Mouse (Mus musculus) limb, embryonic 14.5 days (tissue): ENCODE results near the gene Pi16. TPM values are rescaled to one million over a fixed set of nuclear protein-coding genes. Genes with fewer than 3 reads are reported as not detected.

Source experiments
- ATAC-seq: fragments of 200-750 bp; cut with Nextera tagmentation; 2 replicates; pipeline ENCODE4 v1.8.0; 2017; ENCODE audit warnings: low read depth, moderate number of reproducible peaks, moderate TSS enrichment; ENCODE audit not compliant: low FRiP score
- DNase-seq: peaks from one replicate; pipeline ENCODE4 v3.0.0-alpha.2; 2015; ENCODE audit warnings: low spot score
- H3K27ac ChIP-seq: fragments of 300-500 bp; sonication (generic); replicated peaks from 2 replicates; pipeline ENCODE4 v1.5.1; 2014; ENCODE audit warnings: low read depth, mild to moderate bottlenecking, low read length, moderate library complexity, mixed read lengths
- H3K27me3 ChIP-seq: fragments of 300-500 bp; sonication (generic); 2 replicates; pipeline ENCODE4 v1.6.1; 2014; ENCODE audit warnings: low read length, mixed read lengths; ENCODE audit not compliant: control insufficient read depth, insufficient read depth
- H3K36me3 ChIP-seq: fragments of 300-500 bp; sonication (generic); 2 replicates; pipeline ENCODE4 v1.6.1; 2014; ENCODE audit warnings: mild to moderate bottlenecking, low read length, moderate library complexity, mixed read lengths; ENCODE audit not compliant: control insufficient read depth, insufficient read depth
- H3K4me1 ChIP-seq: fragments of 300-500 bp; sonication (generic); 2 replicates; pipeline ENCODE4 v1.6.1; 2014; ENCODE audit warnings: antibody characterized with exemption, low read length, mixed read lengths; ENCODE audit not compliant: control insufficient read depth, insufficient read depth
- H3K4me2 ChIP-seq: fragments of 300-500 bp; sonication (generic); replicated peaks from 2 replicates; pipeline ENCODE4 v1.6.1; 2014; ENCODE audit warnings: low read depth, mild to moderate bottlenecking, low read length, moderate library complexity; ENCODE audit not compliant: severe bottlenecking
- H3K4me3 ChIP-seq: fragments of 300-500 bp; sonication (generic); replicated peaks from 2 replicates; pipeline ENCODE4 v1.5.1; 2014; ENCODE audit warnings: low read length
- H3K9ac ChIP-seq: fragments of 300-500 bp; sonication (generic); 2 replicates; pipeline ENCODE4 v1.6.1; 2014; ENCODE audit warnings: mild to moderate bottlenecking, low read depth, low read length, moderate library complexity; ENCODE audit not compliant: severe bottlenecking
- H3K9me3 ChIP-seq: fragments of 300-500 bp; sonication (generic); 2 replicates; pipeline ENCODE4 v1.6.1; 2016; ENCODE audit warnings: low read length; ENCODE audit not compliant: control insufficient read depth
- POLR2A ChIP-seq: fragments of 200-500 bp; IDR thresholded peaks from 2 replicates; pipeline ENCODE4 v1.8.0; 2012; ENCODE audit warnings: inconsistent platforms, mild to moderate bottlenecking, moderate library complexity, borderline replicate concordance; ENCODE audit not compliant: insufficient read depth, insufficient read length; ENCODE audit errors: extremely low read depth
- WGBS: fragments of 180-500 bp; shearing (Covaris S2); extraction: QIAGEN DNeasy Blood & Tissue Kit; methylation state at CpG from one replicate; pipeline ENCODE4 v1.1.7; 2014; 5-methylcytosine and 5-hydroxymethylcytosine counted together
- polyA plus RNA-seq, 2 experiments: library from polyadenylated mRNA; depleted of rRNA in 1 of 2; stranded (reverse) in 1 of 2; unstranded in 1 of 2; fragments of >200 nt; fragmentation: Nextera tagmentation in 1 of 2; extraction: Ambion mirVana in 1 of 2; gene quantifications; 2 replicates each; pipeline versions ENCODE4 v1.2.1 to v1.2.3; 2012 to 2014

Gene Pi16
- polyA plus RNA-seq, 2 experiments = 2.2 to 2.6 TPM

- WGBS = 40% methylated on average over 6 of the region's 6 CpGs
- Histone ChIP-seq H3K4me1 (0 out of 2 replicates have a peak, but pooled peaks cover 12% of the 10 kb centered on the region), H3K9me3 (no peaks in the 10 kb centered on the region), H3K27ac (no peak overlapping the region), H3K27me3 (peaks cover 25% of the 10 kb centered on the region; the same call in 1 of the 2 replicates), H3K36me3 (no peaks in the 10 kb centered on the region), H3K4me2 (no peak overlapping the region), H3K9ac (no peak overlapping the region), H3K4me3 (no peak overlapping the region)
- DNase-seq (no peak), ATAC-seq (no peak)
- no peak for TF ChIP-seq POLR2A
These were observed 1.3 kb downstream of the Pi16 start for GRCm38 (mm10) chr17:29318731-29319250.

GRCm38 (mm10) chr17:29319476-29319875 is 2.0 kb downstream of the Pi16 start:
- ATAC-seq (no peak), DNase-seq (no peak)
- no peaks in the 10 kb centered on the region for H3K9me3 ChIP-seq
- 0 out of 2 replicates have a peak, but pooled peaks cover 12% of the 10 kb centered on the region for H3K4me1 ChIP-seq
- no peak overlapping the region for H3K9ac ChIP-seq
- H3K36me3 ChIP-seq = no peaks in the 10 kb centered on the region
- H3K4me2 ChIP-seq = no peak overlapping the region
- no peak overlapping the region for H3K27ac ChIP-seq
- 91% methylated on average over 7 of the region's 7 CpGs for WGBS
- TF ChIP-seq POLR2A = no peak
- H3K4me3 ChIP-seq = no peak overlapping the region
- H3K27me3 ChIP-seq = peaks cover 25% of the 10 kb centered on the region; the same call in 1 of the 2 replicates

- Histone ChIP-seq H3K9ac (no peak overlapping the region), H3K4me3 (no peak overlapping the region), H3K27me3 (peaks cover 25% of the 10 kb centered on the region; the same call in 1 of the 2 replicates), H3K36me3 (no peaks in the 10 kb centered on the region), H3K27ac (no peak overlapping the region), H3K4me2 (no peak overlapping the region), H3K4me1 (0 out of 2 replicates have a peak, but pooled peaks cover 12% of the 10 kb centered on the region), H3K9me3 (no peaks in the 10 kb centered on the region)
- 65% methylated on average over 8 of the region's 8 CpGs for WGBS
- ATAC-seq (no peak), DNase-seq (no peak)
- TF ChIP-seq POLR2A = no peak
These were observed 2.6 kb downstream of the Pi16 start for GRCm38 (mm10) chr17:29319881-29320639.

- Histone ChIP-seq H3K27me3 (peaks cover 27% of the 10 kb centered on the region; the same call in 1 of the 2 replicates), H3K4me2 (peak overlapping the region; percentile 20), H3K4me3 (peak overlapping the region; percentile 14), H3K27ac (no peak overlapping the region), H3K9me3 (no peaks in the 10 kb centered on the region), H3K36me3 (no peaks in the 10 kb centered on the region), H3K4me1 (peaks cover 17% of the 10 kb centered on the region; the same call in 1 of the 2 replicates), H3K9ac (no peak overlapping the region)
- no peak for TF ChIP-seq POLR2A
- 0 out of 2 replicates have a peak, but pooled peaks have one; percentile 13 for ATAC-seq
- no peak for DNase-seq
- 17% methylated on average over 41 of the region's 41 CpGs for WGBS
These were observed 4.5 kb downstream of the Pi16 start for GRCm38 (mm10) chr17:29321765-29322602.

- Histone ChIP-seq H3K27ac (no peak overlapping the region), H3K27me3 (peaks cover 33% of the 10 kb centered on the region), H3K4me3 (peak overlapping the region; percentile 14; the same call in 1 of the 2 replicates), H3K4me1 (peaks cover 21% of the 10 kb centered on the region; the same call in 1 of the 2 replicates), H3K36me3 (no peaks in the 10 kb centered on the region), H3K9ac (no peak overlapping the region), H3K9me3 (no peaks in the 10 kb centered on the region), H3K4me2 (peak overlapping the region; percentile 20)
- ATAC-seq (0 out of 2 replicates have a peak, but pooled peaks have one; percentile 14), DNase-seq (no peak)
- 8% methylated on average over 18 of the region's 18 CpGs for WGBS
- TF ChIP-seq POLR2A = no peak
These were observed 5.1 kb downstream of the Pi16 start for GRCm38 (mm10) chr17:29322603-29322962.
